Mouse (Mus musculus) kidney, postnatal 0 days (tissue): ENCODE results near the gene Ccdc6. TPM values are rescaled to one million over a fixed set of nuclear protein-coding genes. Genes with fewer than 3 reads are reported as not detected.
A peak's percentile ranks its signal among the peaks of the same experiment; 100 is the strongest.

Source experiments
- ATAC-seq: fragments of 200-750 bp; cut with Nextera tagmentation; replicated peaks from 2 replicates; pipeline ENCODE4 v1.8.0; 2017; ENCODE audit warnings: low read depth, moderate number of reproducible peaks, moderate TSS enrichment, moderate library complexity; ENCODE audit not compliant: low FRiP score
- DNase-seq: peaks from one replicate; pipeline ENCODE4 v3.0.0-alpha.2; 2016; ENCODE audit warnings: low spot score
- H3K27ac ChIP-seq: fragments of 300-500 bp; sonication (generic); 2 replicates; pipeline ENCODE4 v1.5.1; 2014; ENCODE audit warnings: mild to moderate bottlenecking
- H3K27me3 ChIP-seq: fragments of 300-500 bp; sonication (generic); 2 replicates; pipeline ENCODE4 v1.6.1; 2014; ENCODE audit warnings: low read length, mixed read lengths; ENCODE audit not compliant: insufficient read depth
- H3K36me3 ChIP-seq: fragments of 300-500 bp; sonication (generic); 2 replicates; pipeline ENCODE4 v1.6.1; 2014; ENCODE audit warnings: low read length, mixed read lengths; ENCODE audit not compliant: insufficient read depth
- H3K4me1 ChIP-seq: fragments of 300-500 bp; sonication (generic); replicated peaks from 2 replicates; pipeline ENCODE4 v1.6.1; 2014; ENCODE audit warnings: antibody characterized with exemption, low read length, mixed read lengths; ENCODE audit not compliant: insufficient read depth
- H3K4me2 ChIP-seq: fragments of 300-500 bp; sonication (generic); 2 replicates; pipeline ENCODE4 v1.6.1; 2014; ENCODE audit warnings: mild to moderate bottlenecking, low read length, moderate library complexity, mixed read lengths
- H3K4me3 ChIP-seq: fragments of 300-500 bp; sonication (generic); replicated peaks from 2 replicates; pipeline ENCODE4 v1.5.1; 2014; ENCODE audit warnings: low read depth, low read length
- H3K9ac ChIP-seq: fragments of 300-500 bp; sonication (generic); 2 replicates; pipeline ENCODE4 v1.6.1; 2014; ENCODE audit warnings: low read depth, low read length
- H3K9me3 ChIP-seq: fragments of 300-500 bp; sonication (generic); replicated peaks from 2 replicates; pipeline ENCODE4 v1.6.1; 2016; ENCODE audit warnings: low read length, inconsistent platforms, mixed read lengths
- CTCF ChIP-seq: IDR thresholded peaks from 2 replicates; pipeline ENCODE4 v1.5.1; 2016; ENCODE audit warnings: antibody characterized with exemption, low read depth, mild to moderate bottlenecking, moderate library complexity
- WGBS: fragments of 180-500 bp; shearing (Covaris S2); extraction: QIAGEN DNeasy Blood & Tissue Kit; methylation state at CpG from one replicate; pipeline ENCODE4 v1.1.7; 2014; 5-methylcytosine and 5-hydroxymethylcytosine counted together
- polyA plus RNA-seq: library from polyadenylated mRNA; unstranded; fragments of >200 nt; fragmentation: Nextera tagmentation; extraction: Ambion mirVana; gene quantifications from 2 replicates; pipeline ENCODE4 v1.2.1, GENCODE M21; 2015

The Ccdc6 gene
- polyA plus RNA-seq, 1 experiment from 2014 or later = 16.6 TPM

DNA sequence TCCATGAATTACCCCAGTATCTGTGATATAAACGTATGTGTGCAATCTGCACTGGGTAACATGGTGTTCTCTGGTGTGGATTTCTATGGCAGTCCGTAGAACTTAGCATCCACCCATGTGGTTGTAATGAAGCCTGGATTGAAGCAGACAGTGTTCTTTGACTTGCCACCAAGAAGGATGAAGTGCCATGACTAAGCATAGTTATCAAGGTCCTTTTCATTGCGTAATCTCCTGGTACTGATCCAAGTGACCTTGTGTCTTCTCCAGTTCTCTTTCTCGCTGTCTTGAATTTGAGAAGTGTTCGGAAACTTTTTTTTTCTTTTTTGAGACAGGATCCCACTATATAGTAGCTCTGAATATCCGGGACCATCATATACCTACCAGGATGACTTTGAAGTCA lies 127.7 kb downstream of the Ccdc6 start:
- Histone ChIP-seq H3K4me1 (no peaks in the 10 kb centered on the region), H3K9ac (no peak overlapping the region), H3K4me2 (no peak overlapping the region), H3K36me3 (no peaks in the 10 kb centered on the region), H3K27ac (no peak overlapping the region), H3K9me3 (no peaks in the 10 kb centered on the region), H3K27me3 (no peaks in the 10 kb centered on the region), H3K4me3 (no peak overlapping the region)
- DNase-seq (no peak), ATAC-seq (no peak)
- WGBS = 93% methylated on average over 6 of the region's 6 CpGs
- no peak for TF ChIP-seq CTCF

DNA sequence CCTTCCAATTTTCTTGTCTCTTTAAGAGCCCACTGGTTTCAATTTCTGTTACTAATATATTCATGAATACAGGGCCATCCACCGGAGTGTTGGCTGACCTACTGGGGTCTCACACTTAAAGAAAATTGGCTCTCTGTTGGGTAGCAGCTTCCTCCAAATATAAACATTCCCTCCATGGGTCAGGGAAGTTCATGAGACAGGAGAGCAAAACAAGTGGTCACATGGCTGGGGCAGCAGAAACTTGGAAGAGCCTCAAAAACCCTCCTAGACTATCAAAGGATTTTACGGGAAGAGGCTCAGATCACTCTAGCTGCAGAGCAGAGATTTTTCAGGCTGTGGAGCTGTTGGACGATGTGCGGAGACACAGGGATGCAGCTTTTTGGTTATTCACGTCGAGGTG lies 128.8 kb downstream of the Ccdc6 start:
- no peak for TF ChIP-seq CTCF
- 56% methylated on average over 6 of the region's 6 CpGs for whole genome bisulfite sequencing
- Histone ChIP-seq H3K9me3 (no peaks in the 10 kb centered on the region), H3K36me3 (no peaks in the 10 kb centered on the region), H3K27ac (no peak overlapping the region), H3K27me3 (no peaks in the 10 kb centered on the region), H3K4me2 (no peak overlapping the region), H3K9ac (no peak overlapping the region), H3K4me1 (no peaks in the 10 kb centered on the region), H3K4me3 (no peak overlapping the region)
- ATAC-seq (no peak), DNase-seq (peak; percentile 28)

DNA sequence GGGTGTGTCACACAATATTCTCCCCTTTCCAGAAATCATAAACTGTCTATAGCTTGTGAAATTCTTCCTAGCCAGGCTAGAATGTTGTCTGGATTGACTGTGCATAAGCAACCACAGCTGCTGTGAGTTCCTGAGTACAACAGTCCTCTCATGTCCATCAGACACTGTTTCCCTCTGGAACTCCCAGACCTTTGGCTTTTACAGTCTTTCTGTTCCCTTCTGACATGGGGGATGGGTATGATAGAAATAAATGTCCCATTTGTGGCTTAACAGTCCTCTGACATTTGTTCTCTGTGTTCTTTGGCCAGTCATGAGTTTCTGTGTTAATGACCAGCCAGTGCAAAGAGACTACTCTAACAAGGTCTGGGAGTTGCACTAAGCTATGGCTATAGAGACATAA lies 129.7 kb downstream of the Ccdc6 start:
- no peak overlapping the region for H3K9ac ChIP-seq
- no peak for TF ChIP-seq CTCF
- ATAC-seq (no peak), DNase-seq (peak; percentile 73)
- H3K27ac ChIP-seq = no peak overlapping the region
- no peaks in the 10 kb centered on the region for H3K36me3 ChIP-seq
- H3K9me3 ChIP-seq = no peaks in the 10 kb centered on the region
- H3K4me2 ChIP-seq = no peak overlapping the region
- no peaks in the 10 kb centered on the region for H3K27me3 ChIP-seq
- H3K4me3 ChIP-seq = no peak overlapping the region
- no peaks in the 10 kb centered on the region for H3K4me1 ChIP-seq

DNA sequence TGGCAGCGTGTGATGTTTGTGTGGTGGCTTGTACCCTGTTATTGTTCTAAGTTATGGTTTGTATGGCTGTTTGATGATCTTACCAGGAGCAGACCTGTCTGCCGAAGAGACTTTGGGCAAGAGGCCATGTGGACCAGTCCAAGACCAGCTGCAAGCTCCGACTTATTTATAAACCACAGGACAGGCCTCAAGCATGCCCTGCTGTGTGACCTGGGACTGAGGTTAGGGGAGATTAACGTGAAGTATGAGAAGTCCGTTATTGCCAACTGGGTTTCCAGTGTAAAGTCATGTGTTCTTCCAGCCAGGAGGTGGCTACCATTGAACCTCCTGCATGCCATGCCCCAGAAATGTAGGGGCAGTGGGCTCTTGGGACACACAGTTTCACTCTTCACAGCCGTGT lies 133.4 kb downstream of the Ccdc6 start:
- no peak for ATAC-seq

DNA sequence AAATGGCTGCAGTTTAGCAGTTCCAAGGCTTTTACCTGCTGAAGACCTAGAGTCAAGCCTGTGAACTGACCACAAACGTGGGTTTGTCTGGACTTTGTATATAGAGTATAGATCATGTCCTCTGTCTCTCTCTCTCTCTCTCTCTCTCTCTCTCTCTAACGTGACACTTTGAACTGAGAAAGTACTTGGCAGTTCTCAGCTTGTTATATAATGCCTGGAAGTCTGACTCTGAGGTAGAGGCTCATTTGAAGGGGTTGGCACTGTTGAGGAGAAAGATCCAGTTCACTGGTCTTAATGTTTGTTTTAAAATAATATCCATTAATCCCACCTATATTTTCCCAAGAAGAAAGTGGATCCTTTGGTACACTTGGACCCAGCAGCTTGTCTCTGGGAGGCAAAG lies 141.0 kb downstream of the Ccdc6 start:
- H3K27ac ChIP-seq = no peak overlapping the region
- no peak overlapping the region for H3K4me3 ChIP-seq
- DNase-seq (no peak), ATAC-seq (no peak)
- H3K9ac ChIP-seq = no peak overlapping the region
- no peaks in the 10 kb centered on the region for H3K9me3 ChIP-seq
- 0 out of 2 replicates have a peak, but pooled peaks cover 4% of the 10 kb centered on the region for H3K4me1 ChIP-seq
- no peak for TF ChIP-seq CTCF
- no peaks in the 10 kb centered on the region for H3K27me3 ChIP-seq
- 47% methylated on average over 2 of the region's 2 CpGs for WGBS
- no peak overlapping the region for H3K4me2 ChIP-seq
- H3K36me3 ChIP-seq = no peaks in the 10 kb centered on the region

More for the DNA sequence above, 133.4 kb downstream of the Ccdc6 start:
- Histone ChIP-seq H3K4me3 (no peak overlapping the region), H3K36me3 (no peaks in the 10 kb centered on the region), H3K4me1 (no peaks in the 10 kb centered on the region), H3K4me2 (no peak overlapping the region), H3K27ac (no peak overlapping the region), H3K9me3 (no peaks in the 10 kb centered on the region), H3K27me3 (no peaks in the 10 kb centered on the region), H3K9ac (no peak overlapping the region)
- DNase-seq = no peak
- WGBS = 85% methylated on average over 6 of the region's 6 CpGs
- no peak for TF ChIP-seq CTCF

Other genes starting within 250 kb of the Ccdc6 start
- gene Mrln, start 107.5 kb downstream of the Ccdc6 start, polyA plus RNA-seq = 6.0 and 9.8 TPM in 2 replicates
- gene Slc16a9, start 148.0 kb downstream of the Ccdc6 start, polyA plus RNA-seq = 6.7 and 7.5 TPM in 2 replicates